Mouse (Mus musculus) ES-E14 (cell line): ENCODE data around the gene Cpa4. TPM values are rescaled to one million over a fixed set of nuclear protein-coding genes. Genes with fewer than 3 reads are reported as not detected.

Experiments
- DNase-seq: peaks from one replicate; pipeline ENCODE4 v3.0.0-alpha.2; 2013; ENCODE audit warnings: low read depth, low spot score
- H3K27ac ChIP-seq: 2 replicates; pipeline ENCODE4 v1.5.1; 2012; ENCODE audit warnings: low read depth, mild to moderate bottlenecking, low read length, moderate library complexity, mixed read lengths; ENCODE audit not compliant: poor library complexity, insufficient read depth, severe bottlenecking
- H3K36me3 ChIP-seq: 2 replicates; pipeline ENCODE4 v1.6.1; 2012; ENCODE audit warnings: mild to moderate bottlenecking, low read length, moderate library complexity, mixed read lengths; ENCODE audit not compliant: control insufficient read depth, poor library complexity, insufficient read depth, severe bottlenecking
- H3K4me1 ChIP-seq, 2 experiments: fragments of 150-350 bp in 1 of 2; sonication (generic) in 1 of 2; 2 replicates each; pipeline ENCODE4 v1.6.1; 2012; ENCODE audit warnings: low read length in 2 of 2, mild to moderate bottlenecking in 1 of 2, mixed read lengths in 1 of 2; ENCODE audit not compliant: control insufficient read depth in 2 of 2, insufficient read depth in 2 of 2, poor library complexity in 1 of 2
- H3K4me3 ChIP-seq, 2 experiments: fragments of 150-350 bp in 1 of 2; sonication (generic) in 1 of 2; 2 replicates each; pipeline ENCODE4 v1.5.1; 2012; ENCODE audit warnings: low read length in 2 of 2, low read depth in 1 of 2, mild to moderate bottlenecking in 1 of 2, mixed read lengths in 1 of 2; ENCODE audit not compliant: insufficient read depth in 1 of 2, poor library complexity in 1 of 2, severe bottlenecking in 1 of 2
- H3K9ac ChIP-seq: 2 replicates; pipeline ENCODE4 v1.6.1; 2012; ENCODE audit warnings: low read depth, mild to moderate bottlenecking, low read length, mixed read lengths; ENCODE audit not compliant: poor library complexity, insufficient read depth, severe bottlenecking
- H3K9me3 ChIP-seq: fragments of 150-350 bp; sonication (generic); 2 replicates; pipeline ENCODE4 v1.6.1; 2012; ENCODE audit warnings: low read depth, mild to moderate bottlenecking, low read length; ENCODE audit not compliant: control insufficient read depth, insufficient read depth
- CHD2 ChIP-seq: IDR thresholded peaks from 2 replicates; pipeline ENCODE4 v1.6.1; 2014; ENCODE audit warnings: mild to moderate bottlenecking, low read depth, low read length, inconsistent platforms
- HCFC1 ChIP-seq: IDR thresholded peaks from 2 replicates; pipeline ENCODE4 v1.6.1; 2012; ENCODE audit warnings: low read length, inconsistent platforms, borderline replicate concordance; ENCODE audit not compliant: insufficient read depth
- MAFK ChIP-seq: IDR thresholded peaks from 2 replicates; pipeline ENCODE4 v1.6.1; 2014; ENCODE audit warnings: mild to moderate bottlenecking, low read depth, low read length, inconsistent platforms; ENCODE audit not compliant: insufficient read depth
- ZC3H11A ChIP-seq: IDR thresholded peaks from 2 replicates; pipeline ENCODE4 v1.6.1; 2012; ENCODE audit warnings: low read depth, mild to moderate bottlenecking, inconsistent platforms, low read length, borderline replicate concordance
- ZNF384 ChIP-seq: IDR thresholded peaks from 2 replicates; pipeline ENCODE4 v1.6.1; 2012; ENCODE audit warnings: low read depth, low read length, inconsistent platforms
- in situ Hi-C, 2 experiments: fragments of 600-800 bp; cut with MboI; formaldehyde crosslinking; loops; one replicate each; pipeline ENCODE4 v1.15.1; 2025; ENCODE audit warnings: low sequenced_read_pairs in 2 of 2, inconsistent platforms in 1 of 2; ENCODE audit not compliant: unreplicated experiment in 2 of 2
- total RNA-seq: library from RNA; depleted of rRNA; stranded (reverse); fragments of 300-350 nt; gene quantifications from 2 replicates; pipeline ENCODE4 v1.2.3, GENCODE M21; 2012; rRNA removed

Gene Cpa4
- total RNA-seq, 1 experiment: not detected

DNA sequence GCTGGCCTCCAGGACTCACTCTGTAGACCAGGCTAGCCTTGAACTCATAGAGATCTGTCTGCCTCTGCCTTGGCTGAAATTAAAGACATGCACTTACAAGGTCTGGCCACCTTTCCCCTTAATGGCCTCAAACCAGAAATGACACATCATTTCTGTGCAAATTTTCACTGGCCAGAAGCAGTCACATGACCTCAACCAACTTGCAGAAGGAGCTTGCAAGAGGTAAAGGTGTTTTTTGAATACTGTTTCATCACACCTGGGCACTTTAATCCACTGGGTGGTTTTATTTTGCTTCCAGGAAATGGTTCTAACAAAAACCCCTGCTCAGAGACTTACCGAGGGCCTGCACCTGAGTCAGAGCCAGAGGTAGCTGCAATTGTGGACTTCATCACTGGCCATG lies 61.8 kb downstream of the Cpa4 start:
- Histone ChIP-seq H3K27ac (no peak overlapping the region), H3K9me3 (no peaks in the 10 kb centered on the region), H3K9ac (no peak overlapping the region), H3K36me3 (no peaks in the 10 kb centered on the region), H3K4me3 (no peak overlapping the region), H3K4me1 (no peaks in the 10 kb centered on the region)
- TF ChIP-seq HCFC1: no peak
- no peak for TF ChIP-seq MAFK
- TF ChIP-seq CHD2: no peak
- no peak for TF ChIP-seq ZC3H11A
- no peak for TF ChIP-seq ZNF384
- in situ Hi-C loops: no loop called here
- DNase-seq: no peak

DNA sequence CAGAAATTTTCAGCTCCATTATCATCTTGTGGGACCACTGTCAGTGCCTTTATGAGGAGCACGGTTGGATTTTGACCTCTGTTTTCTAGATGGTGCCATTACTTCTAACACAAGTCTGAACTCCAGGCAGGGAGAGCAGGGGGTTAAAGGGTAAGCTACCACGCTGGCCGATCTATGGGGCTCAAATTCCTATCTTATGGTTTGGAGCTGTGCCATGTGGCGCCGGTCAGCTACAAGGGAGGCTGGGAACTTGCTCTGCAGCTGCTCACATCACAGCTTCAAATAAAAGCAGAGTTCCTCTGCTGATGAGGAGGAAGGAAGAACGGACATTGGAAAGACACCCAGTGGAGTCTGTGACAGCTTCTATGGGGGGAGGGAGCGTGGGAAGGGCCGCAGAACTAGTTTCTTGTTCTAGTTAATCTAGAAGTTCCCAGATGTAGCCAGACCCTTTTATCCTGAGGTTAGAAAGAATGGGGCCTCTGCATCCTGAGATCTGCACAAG lies 67.2 kb downstream of the Cpa4 start:
- Histone ChIP-seq H3K9ac (no peak overlapping the region), H3K4me3 (no peak overlapping the region), H3K4me1 (no peaks in the 10 kb centered on the region), H3K27ac (no peak overlapping the region), H3K36me3 (no peaks in the 10 kb centered on the region), H3K9me3 (no peaks in the 10 kb centered on the region)
- in situ Hi-C loops: no loop called here
- no peak for DNase-seq
- TF ChIP-seq CHD2 (no peak), ZNF384 (no peak), ZC3H11A (no peak), MAFK (no peak)

DNA sequence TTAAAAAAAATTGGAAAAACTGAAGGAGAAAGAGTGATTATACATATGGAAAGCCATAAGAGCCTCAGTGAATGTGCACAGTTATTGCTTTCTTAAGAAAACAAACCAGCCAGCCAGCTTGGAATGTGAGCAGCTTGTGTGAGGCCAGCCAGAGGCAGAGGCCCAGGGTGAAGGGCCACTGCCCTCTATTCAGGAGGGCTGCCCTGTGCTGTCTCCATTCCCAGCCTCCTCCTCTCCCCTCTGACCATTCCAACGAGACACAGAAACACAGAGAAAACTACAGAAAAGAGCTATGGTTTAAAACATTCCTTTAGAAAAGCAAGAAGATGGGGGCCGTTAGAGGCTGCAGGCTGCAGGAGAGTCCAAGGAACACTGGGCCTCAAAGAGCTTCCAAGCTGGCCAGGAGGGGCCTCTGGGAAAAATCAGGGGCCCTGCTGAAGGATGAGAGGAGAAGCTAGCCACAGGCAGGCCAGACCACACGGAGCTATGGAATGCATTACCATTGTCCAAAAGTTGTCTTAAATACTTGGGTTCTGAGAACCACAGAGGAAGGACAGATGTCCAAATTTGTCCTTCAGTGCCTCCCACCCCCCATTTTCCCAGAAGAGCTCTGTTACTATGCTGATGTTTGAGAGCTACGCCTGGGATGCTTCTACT lies 68.1 kb downstream of the Cpa4 start:
- in situ Hi-C loops: no loop called here
- Histone ChIP-seq H3K4me1 (no peaks in the 10 kb centered on the region), H3K9ac (no peak overlapping the region), H3K4me3 (no peak overlapping the region), H3K27ac (no peak overlapping the region), H3K9me3 (no peaks in the 10 kb centered on the region), H3K36me3 (no peaks in the 10 kb centered on the region)
- TF ChIP-seq HCFC1: no peak
- no peak for TF ChIP-seq MAFK
- no peak for TF ChIP-seq ZC3H11A
- no peak for TF ChIP-seq ZNF384
- TF ChIP-seq CHD2: no peak
- DNase-seq: no peak

DNA sequence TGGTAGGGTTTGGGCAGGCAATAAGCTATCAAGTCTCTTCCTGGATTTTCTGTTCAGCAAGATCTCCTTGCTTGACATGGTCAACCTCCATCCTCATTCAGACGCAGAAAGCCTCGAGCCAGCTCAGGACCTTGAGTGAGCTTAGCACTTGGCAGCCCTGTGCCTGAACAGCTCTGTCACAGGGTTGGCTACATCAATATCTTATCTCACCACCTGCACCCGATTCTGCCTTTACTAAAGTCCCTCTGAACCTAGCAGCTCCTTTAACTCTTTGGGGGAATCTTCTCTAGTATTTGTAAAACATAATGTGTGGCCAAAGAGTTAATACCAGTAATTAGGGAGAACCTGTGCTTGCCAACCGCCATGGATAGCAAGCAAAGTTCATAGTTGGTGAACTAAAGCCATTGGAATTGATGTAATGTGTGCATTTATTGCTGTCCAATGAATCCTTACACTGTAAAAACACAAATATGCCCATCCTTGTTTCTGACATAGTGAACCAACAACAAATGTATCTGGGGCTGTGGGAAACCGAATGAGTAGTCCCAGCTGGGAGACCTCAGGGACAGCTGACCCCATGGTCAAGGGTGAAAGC lies 70.6 kb downstream of the Cpa4 start, which contains the start of gene Cpa1:
TSS of gene Cpa1 (plus strand) at position 545 of the 595 bp plus-strand sequence.
- H3K36me3 ChIP-seq: no peaks in the 10 kb centered on the region
- no peak within 1 kb of the TSS for H3K9ac ChIP-seq
- no peak within 1 kb of the TSS for H3K4me3 ChIP-seq
- no peak for DNase-seq
- no peaks in the 10 kb centered on the region for H3K4me1 ChIP-seq
- no peaks in the 10 kb centered on the region for H3K9me3 ChIP-seq
- in situ Hi-C loops: no loop called here
- H3K27ac ChIP-seq: no peak within 1 kb of the TSS
- TF ChIP-seq HCFC1 (no peak), ZC3H11A (no peak), ZNF384 (no peak), CHD2 (no peak), MAFK (no peak)

Other genes starting within 250 kb of the Cpa4 start
- 50.5 and 64.4 TPM in 2 replicates for gene Zc3hc1, start 177.3 kb upstream of the Cpa4 start, total RNA-seq
- gene Klhdc10, start 166.5 kb upstream of the Cpa4 start, total RNA-seq: 44.2 and 48.9 TPM in 2 replicates
- gene Tmem209, start 58.6 kb upstream of the Cpa4 start, total RNA-seq: 104 and 138 TPM in 2 replicates
- gene Ssmem1, start 58.5 kb upstream of the Cpa4 start, total RNA-seq: 0.37 and 0.58 TPM in 2 replicates
- 1.6 and 1.7 TPM in 2 replicates for gene Cpa2, start 26.8 kb upstream of the Cpa4 start, total RNA-seq
- gene Cpa5, start 42.6 kb downstream of the Cpa4 start, total RNA-seq: not detected in 2 replicates
- gene Cpa1, start 70.8 kb downstream of the Cpa4 start, total RNA-seq: not detected in 2 replicates
- 8.6 and 12.6 TPM in 2 replicates for gene Cep41, start 125.4 kb downstream of the Cpa4 start, total RNA-seq
- 107 and 223 TPM in 2 replicates for gene Mest, start 155.2 kb downstream of the Cpa4 start, total RNA-seq